Mouse (Mus musculus) neural tube, postnatal 0 days (tissue): ENCODE results near the gene Bnc2. TPM values are rescaled to one million over a fixed set of nuclear protein-coding genes. Genes with fewer than 3 reads are reported as not detected.

Experiments
- polyA plus RNA-seq: library from polyadenylated mRNA; unstranded; fragments of >200 nt; fragmentation: Nextera tagmentation; extraction: Ambion mirVana; gene quantifications from 2 replicates; pipeline ENCODE4 v1.2.1, GENCODE M21; 2015

Bnc2 gene
- polyA plus RNA-seq, result 9.7 and 9.8 TPM in 2 replicates

DNA sequence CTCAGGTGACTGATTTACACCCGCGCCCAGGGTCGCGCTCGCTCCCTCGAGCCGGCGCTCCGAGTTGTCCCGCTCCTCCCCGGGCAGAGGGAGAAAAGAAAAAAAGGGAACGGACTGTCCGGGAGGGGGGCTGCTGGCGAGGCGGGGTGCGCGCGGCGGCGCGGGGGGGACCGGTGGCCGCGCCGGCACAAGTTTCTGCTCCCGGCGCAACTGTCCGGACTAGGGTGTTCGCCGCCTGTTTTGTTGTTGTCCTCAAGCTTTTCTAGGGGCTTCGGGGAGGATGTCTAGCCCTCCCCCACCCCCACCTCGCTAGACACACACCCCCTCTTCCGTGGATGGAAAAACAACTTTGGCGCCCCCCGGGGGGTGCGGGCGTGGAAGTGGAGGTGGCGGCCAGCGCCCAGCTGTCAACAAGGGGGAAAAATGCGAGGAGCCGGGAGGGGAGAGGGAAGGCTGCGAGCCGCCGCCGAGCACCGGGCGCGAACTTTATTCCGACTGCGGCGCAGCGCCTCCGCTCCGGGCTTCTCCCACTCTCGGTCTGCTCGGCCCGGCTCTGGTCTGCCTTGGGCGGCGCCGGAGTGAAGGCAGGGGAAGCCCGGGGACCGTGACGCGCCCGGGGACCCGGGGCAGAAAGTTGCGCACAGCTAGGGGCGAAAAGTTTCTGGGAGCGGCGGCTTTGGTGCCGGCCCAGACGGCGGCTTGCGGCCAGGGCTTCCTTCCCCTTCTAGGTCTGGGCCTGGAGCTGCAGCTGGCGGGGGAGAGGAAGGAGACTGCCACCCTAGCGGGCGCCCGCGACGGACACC is at the start of gene Bnc2:
TSS of gene Bnc2 (minus strand) at position 105 of the 803 bp plus-strand sequence.

Other genes with a start within 250 kb of the Bnc2 start
- gene Cntln, start 209.0 kb upstream of the Bnc2 start, polyA plus RNA-seq, result 7.2 and 7.6 TPM in 2 replicates